Mouse (Mus musculus) kidney, postnatal 36 days (tissue): Measurements from ENCODE around the gene Prr23a2.

Experiments used
- DNase-seq, 2 experiments: peaks; one replicate each; pipeline ENCODE4 v3.0.0; 2021 to 2022; ENCODE audit warnings: mixed read lengths in 2 of 2

The Prr23a2 gene

GRCm38 (mm10) chr9:98856210-98856609 is at the start of gene Prr23a2:
TSS of gene Prr23a2 (plus strand) at chr9:98856494.
- DNase-seq = no peak

DNA sequence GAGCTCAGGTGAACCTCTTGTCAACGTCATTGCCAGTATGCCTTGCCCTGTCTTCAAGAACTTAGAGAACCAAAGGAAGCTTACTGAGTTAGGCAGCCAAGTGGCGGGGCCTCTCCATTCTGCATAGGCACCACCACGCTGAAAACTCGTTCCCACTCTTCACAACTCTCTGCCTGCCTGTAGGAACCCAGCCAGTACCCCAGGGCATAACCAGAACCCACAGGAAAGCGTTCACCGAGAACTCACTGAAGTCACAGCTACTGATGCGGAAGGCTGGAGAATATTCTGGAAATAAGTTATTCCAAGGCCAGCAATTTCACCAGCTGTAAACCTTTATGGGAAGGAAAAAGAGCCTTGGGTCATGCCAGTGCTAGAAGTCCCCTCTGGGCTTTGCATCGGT is 48.7 kb upstream of the Prr23a2 start:
- DNase-seq = no peak

GRCm38 (mm10) chr9:98809526-98809925 is 46.8 kb upstream of the Prr23a2 start:
- peak; percentile 35 to 79 for DNase-seq

DNA sequence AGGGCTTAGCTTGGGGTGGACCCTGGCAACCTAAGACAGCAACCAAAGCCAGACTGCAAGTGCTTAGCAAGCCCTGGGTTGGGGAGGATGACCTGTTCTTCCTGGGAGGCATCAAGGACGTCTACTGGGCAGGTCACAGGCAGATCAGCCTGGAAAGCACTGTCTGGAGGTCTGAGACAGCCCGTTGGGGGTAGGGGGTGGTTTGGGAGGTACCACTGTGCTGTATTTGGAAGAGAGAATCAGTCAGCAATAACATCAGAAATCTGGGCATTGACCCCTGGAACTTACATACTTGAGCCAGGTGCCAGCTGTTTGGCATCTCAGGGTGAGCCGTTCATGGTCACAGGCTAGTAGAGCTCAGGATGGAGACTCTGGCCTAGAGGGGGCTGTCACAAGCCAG is 40.2 kb upstream of the Prr23a2 start:
- no peak for DNase-seq

DNA sequence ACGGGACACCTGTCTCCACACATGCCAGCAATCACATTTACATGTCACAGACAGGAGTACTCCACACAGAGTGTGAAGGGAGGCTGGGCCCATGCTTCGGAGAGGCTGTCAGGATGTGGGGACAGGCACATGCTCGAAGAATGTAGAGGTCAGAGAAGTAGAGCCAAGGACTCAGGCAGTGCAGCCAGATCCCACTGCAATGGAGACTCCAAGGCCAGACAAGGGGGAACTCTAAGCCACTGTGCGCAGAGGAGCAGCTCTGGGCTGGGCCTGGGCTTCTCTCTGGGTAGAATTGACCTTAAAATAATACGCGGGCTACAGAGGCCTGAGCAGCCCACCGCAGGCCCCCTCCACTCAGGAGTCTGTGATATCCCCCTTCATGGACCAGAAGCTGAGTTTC is 38.7 kb upstream of the Prr23a2 start:
- DNase-seq = no peak

GRCm38 (mm10) chr9:98818971-98819370 is 37.3 kb upstream of the Prr23a2 start:
- DNase-seq = no peak

DNA sequence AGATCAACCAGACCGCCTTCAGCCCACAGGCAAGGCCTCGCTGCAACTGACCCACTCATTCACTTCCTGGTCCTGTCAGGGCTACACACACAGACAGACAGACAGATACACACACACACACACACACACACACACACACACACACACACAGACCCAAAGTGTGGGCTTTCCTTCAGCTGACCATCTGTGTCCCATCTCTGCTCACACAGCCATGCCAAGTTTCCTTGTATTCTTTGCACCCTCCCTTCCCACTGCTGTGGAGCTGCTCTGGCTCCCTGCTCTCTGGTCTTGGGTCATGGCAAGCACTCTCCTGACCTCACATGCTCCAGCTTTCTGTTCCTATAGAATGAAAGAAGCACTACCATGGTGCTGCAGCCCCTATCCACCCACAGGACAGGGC is 36.8 kb upstream of the Prr23a2 start:
- DNase-seq = no peak

- no peak for DNase-seq
Measured at GRCm38 (mm10) chr9:98820461-98820860, 35.8 kb upstream of the Prr23a2 start.

GRCm38 (mm10) chr9:98821067-98821466 is 35.2 kb upstream of the Prr23a2 start:
- DNase-seq = no peak

- DNase-seq = no peak
Measured at GRCm38 (mm10) chr9:98823805-98824204, 32.5 kb upstream of the Prr23a2 start.

- no peak for DNase-seq
Measured at GRCm38 (mm10) chr9:98829508-98829907, 26.8 kb upstream of the Prr23a2 start.

- no peak for DNase-seq
Measured at GRCm38 (mm10) chr9:98837537-98838074, 18.7 kb upstream of the Prr23a2 start.

DNA sequence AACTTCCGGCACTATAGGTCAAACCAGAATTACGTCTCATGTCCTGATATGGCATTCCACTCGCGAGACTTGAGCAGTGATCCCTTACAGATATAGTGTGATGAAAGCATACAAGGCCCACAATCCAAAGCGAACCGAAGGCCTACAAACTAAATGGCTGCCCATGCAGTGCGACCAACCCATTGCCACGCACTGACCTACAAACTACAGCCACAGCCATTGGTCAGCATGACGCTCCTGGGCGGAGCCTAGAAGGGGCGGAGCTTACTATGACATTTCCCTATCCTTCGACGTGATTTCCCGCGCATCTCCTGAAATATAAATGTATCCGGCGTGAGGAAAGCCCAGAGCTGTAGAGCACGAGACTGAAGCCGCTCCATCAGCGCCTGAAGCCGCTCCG is 14.2 kb upstream of the Prr23a2 start, which contains the start of gene Prr23a1:
Gene Prr23a1 (plus strand): TSS at position 387 of the 400 bp plus-strand sequence.
- no peak for DNase-seq

DNA sequence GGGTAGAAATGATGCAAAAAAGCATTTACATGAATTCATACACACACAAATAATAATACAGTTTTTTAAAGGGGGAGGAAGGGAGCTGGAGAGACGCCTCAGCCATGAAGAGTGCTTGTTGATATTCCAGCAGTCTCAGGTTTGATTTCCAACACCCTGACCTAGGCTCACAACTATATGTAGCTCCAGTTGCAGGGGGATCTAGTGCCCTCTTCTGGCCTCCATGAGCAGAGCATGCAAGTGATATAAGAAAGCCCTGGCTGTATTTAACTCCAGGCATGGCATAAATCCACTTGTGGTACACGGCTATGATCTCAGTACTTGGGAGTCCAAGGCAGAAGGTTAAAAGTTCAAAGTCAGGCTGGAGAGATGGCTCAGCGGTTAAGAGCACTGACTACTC is 7.2 kb downstream of the Prr23a2 start:
- DNase-seq = peak in 1 of 2 experiments; percentile 16

DNA sequence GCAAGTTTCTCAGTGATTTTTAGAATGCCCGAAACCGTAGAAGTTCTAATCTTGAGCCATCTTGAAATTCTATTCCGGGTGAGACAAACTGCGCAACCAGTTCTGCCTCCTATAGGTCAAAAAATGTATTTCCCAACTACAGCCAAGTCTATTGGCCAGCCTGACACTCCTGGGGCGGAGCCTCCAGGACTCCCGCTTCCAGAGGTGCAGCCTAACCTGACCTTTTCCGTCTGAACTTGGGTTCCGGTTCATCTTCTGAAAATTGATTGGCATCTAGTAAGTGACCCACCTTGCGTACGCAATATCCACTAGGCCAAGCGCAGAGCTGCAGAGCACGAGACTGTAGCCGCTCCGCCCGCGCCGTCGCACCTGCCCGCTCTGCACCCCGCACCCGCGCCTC is 8.3 kb downstream of the Prr23a2 start, which contains the start of gene Prr23a3:
Gene Prr23a3 (plus strand): TSS at position 197 of the 400 bp plus-strand sequence.
- no peak for DNase-seq

GRCm38 (mm10) chr9:98901486-98901885 is 45.2 kb downstream of the Prr23a2 start:
- no peak for DNase-seq

- no peak for DNase-seq
Measured at GRCm38 (mm10) chr9:98902819-98903218, 46.5 kb downstream of the Prr23a2 start, which contains the start of gene 7420426K07Rik. TSS of gene 7420426K07Rik (plus strand) at chr9:98903119.
